8 mouse cellular contexts compared by ENCODE assay signal in genomic region chr7:45068000-45068318, GRCm38 (mm10). TPM values are rescaled to one million over a fixed set of nuclear protein-coding genes. Genes with fewer than 3 reads are reported as not detected.
DNase-seq lines count a peak whose midpoint lies in the region; ATAC-seq and TF ChIP-seq lines count a peak whose summit lies in the region.

No protein-coding gene starts in this region.

- 0 out of 2 replicates have a peak, but pooled peaks cover 3% of the 10 kb centered on the region for H3K4me1 ChIP-seq in cerebellum, adult 2 months (ENCODE audit: control insufficient read depth, insufficient read depth, low read length)
- H3K4me1 ChIP-seq in embryonic fibroblast, embryonic 13.5 days (ENCODE audit: control insufficient read depth, insufficient read depth, low read length), result 0 out of 2 replicates have a peak, but pooled peaks cover 3% of the 10 kb centered on the region
- 0 out of 2 replicates have a peak, but pooled peaks cover 4% of the 10 kb centered on the region for H3K4me1 ChIP-seq in neural tube, embryonic 11.5 days (ENCODE audit: control insufficient read depth, insufficient read depth, low read length)

- no peak for ATAC-seq in neural tube, embryonic 11.5 days (ENCODE audit: insufficient read depth, low FRiP score, low TSS enrichment)
- ATAC-seq in frontal cortex, adult (ENCODE audit: low TSS enrichment), result no peak

- H3K27me3 ChIP-seq in cerebellum, adult 2 months (ENCODE audit: control insufficient read depth, insufficient read depth, low read length), result no peaks in the 10 kb centered on the region
- H3K27me3 ChIP-seq in neural tube, embryonic 11.5 days (ENCODE audit: control insufficient read depth, insufficient read depth, low read length), result no peaks in the 10 kb centered on the region

- WGBS in cerebellum, adult 2 months, result 21% methylated on average over 5 of the region's 5 CpGs
- WGBS in neural tube, embryonic 11.5 days, result 28% methylated on average over 5 of the region's 5 CpGs

- H3K36me3 ChIP-seq in neural tube, embryonic 11.5 days (ENCODE audit: control insufficient read depth, insufficient read depth, low read length), result no peaks in the 10 kb centered on the region

- TF ChIP-seq CTCF in cerebellum, adult 2 months (IDR thresholded peaks at IDR 0.05; ENCODE audit: borderline replicate concordance, insufficient read depth, low read depth, low read length), result peak; percentile 73
- TF ChIP-seq CTCF in embryonic fibroblast, embryonic 13.5 days (IDR thresholded peaks at IDR 0.05; ENCODE audit: borderline replicate concordance, insufficient read depth, low read length), result peak; percentile 88

- no peak overlapping the region for H3K4me3 ChIP-seq in cerebellum, adult 2 months (replicated peaks; ENCODE audit: insufficient read depth, low read depth, low read length)
- H3K4me3 ChIP-seq in embryonic fibroblast, embryonic 13.5 days (ENCODE audit: insufficient read depth, low read length), result no peak overlapping the region
- no peak overlapping the region for H3K4me3 ChIP-seq in neural tube, embryonic 11.5 days (ENCODE audit: low read depth, low read length)

- DNase-seq in cerebellum, adult 2 months, result no peak
- no peak for DNase-seq in cerebellum, adult 11-12 months
- peak; percentile 57 for DNase-seq in urinary bladder, postnatal 14 days (ENCODE audit: low spot score)
- DNase-seq in urinary bladder, adult 2 months (ENCODE audit: low spot score), result no peak
- peak; percentile 59 for DNase-seq in liver
- DNase-seq in neural tube, embryonic 11.5 days (ENCODE audit: low spot score), result peak; percentile 54

- no peaks in the 10 kb centered on the region; the same call in 1 of the 2 replicates for H3K9me3 ChIP-seq in neural tube, embryonic 11.5 days (ENCODE audit: control insufficient read depth, low read length)

- H3K27ac ChIP-seq in cerebellum, adult 2 months (ENCODE audit: insufficient read depth, low read length), result no peak overlapping the region
- H3K27ac ChIP-seq in embryonic fibroblast, embryonic 13.5 days (ENCODE audit: insufficient read depth, low read length), result no peak overlapping the region
- no peak overlapping the region for H3K27ac ChIP-seq in neural tube, embryonic 11.5 days (ENCODE audit: low read depth, low read length)

- H3K9ac ChIP-seq in neural tube, embryonic 11.5 days (ENCODE audit: low read length), result no peak overlapping the region

- H3K4me2 ChIP-seq in neural tube, embryonic 11.5 days (ENCODE audit: low read depth), result no peak overlapping the region

- TF ChIP-seq POLR2A in cerebellum, adult 2 months (IDR thresholded peaks at IDR 0.05; ENCODE audit: borderline replicate concordance, insufficient read depth, low read length), result no peak
- no peak for TF ChIP-seq POLR2A in embryonic fibroblast, embryonic 13.5 days (IDR thresholded peaks at IDR 0.05; ENCODE audit: low read depth, low read length)

RNA-seq across cellular contexts. Expression of gene Prrg2, which starts 5.5 kb away (rescaled TPM):
- 23.3 and 23.7 TPM in 2 replicates for polyA plus RNA-seq in cerebellum, adult 2 months (2012; rRNA removed)
- polyA plus RNA-seq in urinary bladder, adult 2 months (2012; rRNA removed), result 37.6 and 46.5 TPM in 2 replicates
- 15.1 and 17.5 TPM in 2 replicates for polyA plus RNA-seq in embryonic fibroblast, embryonic 13.5 days (2011; ENCODE audit: insufficient read length, low read depth, missing spikeins)
- polyA plus RNA-seq in neural tube, embryonic 11.5 days (2014; fragmentation: Nextera tagmentation; extraction: Ambion mirVana), result 14.8 and 16.2 TPM in 2 replicates

RNA-seq across cellular contexts. Expression of gene Nosip, which starts 5.7 kb away (rescaled TPM):
- 106 and 112 TPM in 2 replicates for polyA plus RNA-seq in cerebellum, adult 2 months (2012; rRNA removed)
- 59.9 and 69.6 TPM in 2 replicates for polyA plus RNA-seq in urinary bladder, adult 2 months (2012; rRNA removed)
- polyA plus RNA-seq in embryonic fibroblast, embryonic 13.5 days (2011; ENCODE audit: insufficient read length, low read depth, missing spikeins), result 33.0 and 38.0 TPM in 2 replicates
- 59.3 and 65.1 TPM in 2 replicates for polyA plus RNA-seq in neural tube, embryonic 11.5 days (2014; fragmentation: Nextera tagmentation; extraction: Ambion mirVana)

RNA-seq across cellular contexts. Expression of gene Prr12, which starts 15.3 kb away (rescaled TPM):
- 22.6 and 23.3 TPM in 2 replicates for polyA plus RNA-seq in cerebellum, adult 2 months (2012; rRNA removed)
- polyA plus RNA-seq in urinary bladder, adult 2 months (2012; rRNA removed), result 5.1 and 18.2 TPM in 2 replicates
- 15.4 and 16.9 TPM in 2 replicates for polyA plus RNA-seq in embryonic fibroblast, embryonic 13.5 days (2011; ENCODE audit: insufficient read length, low read depth, missing spikeins)
- polyA plus RNA-seq in neural tube, embryonic 11.5 days (2014; fragmentation: Nextera tagmentation; extraction: Ambion mirVana), result 12.9 and 13.2 TPM in 2 replicates

RNA-seq across cellular contexts. Expression of gene Rcn3, which starts 24.1 kb away (rescaled TPM):
- polyA plus RNA-seq in cerebellum, adult 2 months (2012; rRNA removed), result 7.6 and 8.6 TPM in 2 replicates
- polyA plus RNA-seq in urinary bladder, adult 2 months (2012; rRNA removed), result 277 and 317 TPM in 2 replicates
- polyA plus RNA-seq in embryonic fibroblast, embryonic 13.5 days (2011; ENCODE audit: insufficient read length, low read depth, missing spikeins), result 439 and 601 TPM in 2 replicates
- polyA plus RNA-seq in neural tube, embryonic 11.5 days (2014; fragmentation: Nextera tagmentation; extraction: Ambion mirVana), result 142 and 151 TPM in 2 replicates

RNA-seq across cellular contexts. Expression of gene Fcgrt, which starts 35.7 kb away (rescaled TPM):
- 32.1 and 33.7 TPM in 2 replicates for polyA plus RNA-seq in cerebellum, adult 2 months (2012; rRNA removed)
- polyA plus RNA-seq in urinary bladder, adult 2 months (2012; rRNA removed), result 144 and 157 TPM in 2 replicates
- polyA plus RNA-seq in embryonic fibroblast, embryonic 13.5 days (2011; ENCODE audit: insufficient read length, low read depth, missing spikeins), result 41.5 and 64.3 TPM in 2 replicates
- polyA plus RNA-seq in neural tube, embryonic 11.5 days (2014; fragmentation: Nextera tagmentation; extraction: Ambion mirVana), result 11.3 and 12.8 TPM in 2 replicates

Comparison
In these comparisons a context has a peak if more than half of its experiments do, and no peak if none do; other contexts are left out.
1. DNase-seq: peak in urinary bladder, postnatal 14 days (single experiment), liver (single experiment) and neural tube, embryonic 11.5 days (single experiment); none in cerebellum, adult 2 months (0 of 2), cerebellum, adult 11-12 months (single experiment) and urinary bladder, adult 2 months (single experiment).